Mouse (Mus musculus) G1E (cell line): ENCODE measurements around the gene Slc5a1. TPM values are rescaled to one million over a fixed set of nuclear protein-coding genes. Genes with fewer than 3 reads are reported as not detected.

Experiments used
- ATAC-seq: 2 replicates; pipeline ENCODE4 v1.8.0; 2016; ENCODE audit warnings: mild to moderate bottlenecking; ENCODE audit not compliant: insufficient number of reproducible peaks, poor library complexity, low FRiP score, severe bottlenecking; ENCODE audit errors: extremely low read depth
- DNase-seq: peaks from one replicate; pipeline ENCODE4 v3.0.0; 2012; ENCODE audit warnings: low spot score
- H3K27me3 ChIP-seq: 2 replicates; pipeline ENCODE4 v1.6.1; 2012; ENCODE audit warnings: mild to moderate bottlenecking, low read length, inconsistent platforms; ENCODE audit not compliant: insufficient read depth
- H3K36me3 ChIP-seq: replicated peaks from 2 replicates; pipeline ENCODE3; 2012; ENCODE audit warnings: mild to moderate bottlenecking, inconsistent platforms
- H3K4me1 ChIP-seq: 2 replicates; pipeline ENCODE4 v1.6.1; 2012; ENCODE audit warnings: low read depth, low read length, inconsistent platforms, mixed read lengths; ENCODE audit not compliant: insufficient read depth
- H3K4me3 ChIP-seq: 2 replicates; pipeline ENCODE4 v1.5.1; 2012; ENCODE audit warnings: low read depth, mild to moderate bottlenecking, inconsistent platforms, low read length, moderate library complexity, mixed read lengths
- H3K9me3 ChIP-seq: replicated peaks from 2 replicates; pipeline ENCODE4 v1.6.1; 2012; ENCODE audit warnings: inconsistent platforms
- CTCF ChIP-seq: IDR thresholded peaks from 2 replicates; pipeline ENCODE4 v1.5.1; 2012; ENCODE audit warnings: low read depth, low read length, inconsistent platforms, mixed read lengths
- GATA1 ChIP-seq: IDR thresholded peaks from 2 replicates; pipeline ENCODE4 v1.6.1; 2012; ENCODE audit warnings: borderline replicate concordance, low read length, inconsistent platforms, mixed read lengths
- GATA2 ChIP-seq: IDR thresholded peaks from 2 replicates; pipeline ENCODE4 v1.6.1; 2012; ENCODE audit warnings: low read depth, low read length, inconsistent platforms, borderline replicate concordance
- POLR2AphosphoS5 ChIP-seq: IDR thresholded peaks from 2 replicates; pipeline ENCODE4 v1.6.1; 2012; ENCODE audit warnings: low read depth, low read length, inconsistent platforms; ENCODE audit not compliant: insufficient replicate concordance
- TAL1 ChIP-seq: conservative IDR thresholded peaks from 2 replicates; pipeline ENCODE4 v1.6.1; 2012; ENCODE audit warnings: low read depth, low read length, inconsistent platforms, mixed read lengths
- polyA plus RNA-seq: library from polyadenylated mRNA; stranded (reverse); fragments of >175 nt; gene quantifications from 2 replicates; pipeline ENCODE4 v1.2.3, GENCODE M21; 2012
- total RNA-seq, 2 experiments: library from RNA; stranded (forward) in 1 of 2; stranded (reverse) in 1 of 2; fragments of 200-1000 nt in 1 of 2; fragments of >200 nt in 1 of 2; fragmentation: Nextera tagmentation in 1 of 2; gene quantifications; 2 replicates each; pipeline ENCODE4 v1.2.3; 2014 to 2017

The Slc5a1 gene
- total and polyA plus RNA-seq, 3 experiments, result 0.05 TPM; not detected in 2

- Histone ChIP-seq H3K36me3 (no peaks in the 10 kb centered on the region), H3K27me3 (peaks cover 53% of the 10 kb centered on the region), H3K9me3 (no peaks in the 10 kb centered on the region), H3K4me3 (no peak overlapping the region), H3K4me1 (no peaks in the 10 kb centered on the region)
- DNase-seq (no peak), ATAC-seq (no peak)
- TF ChIP-seq CTCF, result no peak
These were observed 42.8 kb downstream of the Slc5a1 start for GRCm38 (mm10) chr5:33146837-33147236.

- H3K27me3 ChIP-seq, result peaks cover 51% of the 10 kb centered on the region
These were observed 43.7 kb downstream of the Slc5a1 start for GRCm38 (mm10) chr5:33147691-33148090.

GRCm38 (mm10) chr5:33193567-33193966 lies 89.5 kb downstream of the Slc5a1 start:
- Histone ChIP-seq H3K9me3 (no peaks in the 10 kb centered on the region), H3K4me1 (peaks cover 26% of the 10 kb centered on the region), H3K4me3 (peak overlapping the region; percentile 17; the same call in 1 of the 2 replicates), H3K36me3 (no peaks in the 10 kb centered on the region), H3K27me3 (peaks cover 9% of the 10 kb centered on the region)
- no peak for TF ChIP-seq POLR2AphosphoS5
- peak; percentile 60 for TF ChIP-seq TAL1
- ATAC-seq, result peak; percentile 70
- no peak for DNase-seq

More at GRCm38 (mm10) chr5:33147691-33148090, 43.7 kb downstream of the Slc5a1 start:
- no peak for ATAC-seq
- Histone ChIP-seq H3K4me1 (no peaks in the 10 kb centered on the region), H3K36me3 (no peaks in the 10 kb centered on the region), H3K9me3 (no peaks in the 10 kb centered on the region), H3K4me3 (no peak overlapping the region)
- no peak for DNase-seq
- TF ChIP-seq CTCF, result no peak
- no peak for TF ChIP-seq TAL1
- TF ChIP-seq GATA1, result no peak
- TF ChIP-seq GATA2, result no peak
- no peak for TF ChIP-seq POLR2AphosphoS5

GRCm38 (mm10) chr5:33195246-33195852 lies 91.3 kb downstream of the Slc5a1 start:
- ATAC-seq, result no peak
- Histone ChIP-seq H3K4me3 (no peak overlapping the region), H3K27me3 (peaks cover 9% of the 10 kb centered on the region), H3K36me3 (no peaks in the 10 kb centered on the region), H3K4me1 (peaks cover 29% of the 10 kb centered on the region), H3K9me3 (no peaks in the 10 kb centered on the region)
- TF ChIP-seq CTCF (no peak), GATA1 (no peak), GATA2 (no peak), POLR2AphosphoS5 (no peak), TAL1 (no peak)
- no peak for DNase-seq

- Histone ChIP-seq H3K36me3 (no peaks in the 10 kb centered on the region), H3K4me1 (peaks cover 55% of the 10 kb centered on the region), H3K9me3 (no peaks in the 10 kb centered on the region), H3K27me3 (peaks cover 9% of the 10 kb centered on the region), H3K4me3 (no peak overlapping the region)
- DNase-seq, result no peak
- no peak for TF ChIP-seq CTCF
- no peak for TF ChIP-seq POLR2AphosphoS5
- TF ChIP-seq TAL1, result no peak
- TF ChIP-seq GATA1, result no peak
- no peak for TF ChIP-seq GATA2
- no peak for ATAC-seq
These were observed 96.1 kb downstream of the Slc5a1 start for GRCm38 (mm10) chr5:33200071-33200470.

GRCm38 (mm10) chr5:33201697-33202096 lies 97.7 kb downstream of the Slc5a1 start:
- no peaks in the 10 kb centered on the region for H3K36me3 ChIP-seq
- H3K9me3 ChIP-seq, result no peaks in the 10 kb centered on the region
- no peak overlapping the region; the same call in 1 of the 2 replicates for H3K4me3 ChIP-seq
- no peak for DNase-seq
- H3K27me3 ChIP-seq, result peaks cover 3% of the 10 kb centered on the region; the same call in 1 of the 2 replicates
- ATAC-seq, result no peak
- H3K4me1 ChIP-seq, result peaks cover 57% of the 10 kb centered on the region
- TF ChIP-seq POLR2AphosphoS5 (no peak), CTCF (no peak), GATA2 (no peak), TAL1 (no peak), GATA1 (no peak)

GRCm38 (mm10) chr5:33202516-33203170 lies 98.6 kb downstream of the Slc5a1 start:
- H3K36me3 ChIP-seq, result no peaks in the 10 kb centered on the region
- TF ChIP-seq GATA1 (no peak), TAL1 (peak; percentile 39; the same call in 1 of the 2 replicates)
- H3K4me3 ChIP-seq, result peak overlapping the region; percentile 62; the same call in 1 of the 2 replicates
- ATAC-seq, result peak; percentile 75
- peaks cover 65% of the 10 kb centered on the region for H3K4me1 ChIP-seq
- H3K27me3 ChIP-seq, result no peaks in the 10 kb centered on the region; the same call in 1 of the 2 replicates
- no peak for DNase-seq
- no peaks in the 10 kb centered on the region for H3K9me3 ChIP-seq
